Mouse (Mus musculus) testis, adult 2 months (tissue): Measurements from ENCODE around the gene Synj2. TPM values are rescaled to one million over a fixed set of nuclear protein-coding genes. Genes with fewer than 3 reads are reported as not detected.

Experiments used
- H3K27ac ChIP-seq: fragments of 200-500 bp; 2 replicates; pipeline ENCODE4 v1.5.1; 2012; ENCODE audit warnings: low read depth, low read length; ENCODE audit not compliant: control insufficient read depth, insufficient read depth
- H3K27me3 ChIP-seq: fragments of 200-500 bp; 2 replicates; pipeline ENCODE4 v1.6.1; 2012; ENCODE audit warnings: mild to moderate bottlenecking, low read length, moderate library complexity; ENCODE audit not compliant: control insufficient read depth, insufficient read depth
- H3K36me3 ChIP-seq: fragments of 200-500 bp; 2 replicates; pipeline ENCODE4 v1.6.1; 2012; ENCODE audit warnings: mild to moderate bottlenecking, low read length; ENCODE audit not compliant: control insufficient read depth, insufficient read depth
- H3K4me1 ChIP-seq: fragments of 200-500 bp; 2 replicates; pipeline ENCODE4 v1.6.1; 2012; ENCODE audit warnings: low read length; ENCODE audit not compliant: control insufficient read depth, insufficient read depth
- H3K4me3 ChIP-seq: fragments of 200-500 bp; 2 replicates; pipeline ENCODE4 v1.5.1; 2012; ENCODE audit warnings: low read depth, mild to moderate bottlenecking, low read length, moderate library complexity, mixed read lengths; ENCODE audit not compliant: control insufficient read depth
- CTCF ChIP-seq: fragments of 200-500 bp; IDR thresholded peaks from 2 replicates; pipeline ENCODE4 v1.5.1; 2012; ENCODE audit warnings: low read depth, mild to moderate bottlenecking, inconsistent platforms, low read length, moderate library complexity; ENCODE audit not compliant: control insufficient read depth, insufficient read depth, insufficient replicate concordance
- POLR2A ChIP-seq: fragments of 200-500 bp; IDR thresholded peaks from 2 replicates; pipeline ENCODE4 v1.6.1; 2012; ENCODE audit warnings: low read depth, mild to moderate bottlenecking, inconsistent platforms, low read length, moderate library complexity; ENCODE audit not compliant: control insufficient read depth
- polyA plus RNA-seq: library from polyadenylated mRNA; depleted of rRNA; stranded (reverse); fragments of >200 nt; gene quantifications from 2 replicates; pipeline ENCODE4 v1.2.3, GENCODE M21; 2012

Gene Synj2
- polyA plus RNA-seq, 1 experiment, result 32.9 TPM

GRCm38 (mm10) chr17:6054934-6055355 is 113.9 kb downstream of the Synj2 start:
- H3K27ac ChIP-seq, result no peak overlapping the region
- TF ChIP-seq CTCF (no peak), POLR2A (no peak)
- no peaks in the 10 kb centered on the region for H3K27me3 ChIP-seq
- no peak overlapping the region for H3K4me3 ChIP-seq
- peaks cover 1% of the 10 kb centered on the region; the same call in 1 of the 2 replicates for H3K36me3 ChIP-seq
- H3K4me1 ChIP-seq, result no peaks in the 10 kb centered on the region; the same call in 1 of the 2 replicates

- H3K4me3 ChIP-seq, result no peak overlapping the region
- peaks cover 4% of the 10 kb centered on the region for H3K36me3 ChIP-seq
- no peaks in the 10 kb centered on the region for H3K27me3 ChIP-seq
- H3K27ac ChIP-seq, result no peak overlapping the region
- H3K4me1 ChIP-seq, result no peaks in the 10 kb centered on the region
- TF ChIP-seq CTCF (no peak), POLR2A (no peak)
Observed at GRCm38 (mm10) chr17:6062793-6063192, 121.7 kb downstream of the Synj2 start.

- peaks cover 4% of the 10 kb centered on the region for H3K36me3 ChIP-seq
- H3K4me3 ChIP-seq, result no peak overlapping the region
- no peaks in the 10 kb centered on the region for H3K4me1 ChIP-seq
- H3K27me3 ChIP-seq, result no peaks in the 10 kb centered on the region
- no peak for TF ChIP-seq POLR2A
- TF ChIP-seq CTCF, result no peak
- H3K27ac ChIP-seq, result no peak overlapping the region
Observed at GRCm38 (mm10) chr17:6063532-6063931, 122.5 kb downstream of the Synj2 start.

GRCm38 (mm10) chr17:6066021-6066420 is 124.9 kb downstream of the Synj2 start:
- Histone ChIP-seq H3K36me3 (peaks cover 6% of the 10 kb centered on the region), H3K27me3 (no peaks in the 10 kb centered on the region), H3K4me3 (no peak overlapping the region), H3K27ac (no peak overlapping the region), H3K4me1 (no peaks in the 10 kb centered on the region)
- TF ChIP-seq POLR2A, result no peak
- TF ChIP-seq CTCF, result no peak

GRCm38 (mm10) chr17:6067613-6068012 is 126.5 kb downstream of the Synj2 start:
- H3K4me1 ChIP-seq, result no peaks in the 10 kb centered on the region
- TF ChIP-seq POLR2A (no peak), CTCF (no peak)
- no peak overlapping the region for H3K4me3 ChIP-seq
- H3K27ac ChIP-seq, result no peak overlapping the region
- H3K36me3 ChIP-seq, result peaks cover 7% of the 10 kb centered on the region
- H3K27me3 ChIP-seq, result no peaks in the 10 kb centered on the region

GRCm38 (mm10) chr17:6069866-6070265 is 128.8 kb downstream of the Synj2 start:
- Histone ChIP-seq H3K36me3 (peaks cover 8% of the 10 kb centered on the region), H3K4me1 (no peaks in the 10 kb centered on the region), H3K27ac (no peak overlapping the region), H3K4me3 (no peak overlapping the region), H3K27me3 (no peaks in the 10 kb centered on the region)
- TF ChIP-seq POLR2A (no peak), CTCF (no peak)

- Histone ChIP-seq H3K27me3 (no peaks in the 10 kb centered on the region), H3K4me3 (no peak overlapping the region), H3K27ac (no peak overlapping the region), H3K36me3 (peaks cover 5% of the 10 kb centered on the region), H3K4me1 (no peaks in the 10 kb centered on the region)
- TF ChIP-seq POLR2A (no peak), CTCF (no peak)
Observed at GRCm38 (mm10) chr17:6073405-6073804, 132.3 kb downstream of the Synj2 start.
